Mouse (Mus musculus) telencephalon, adult 2 months (tissue): ENCODE measurements around the gene Emid1.
A peak's percentile ranks its signal among the peaks of the same experiment; 100 is the strongest.

Experiments
- DNase-seq: peaks from one replicate; pipeline ENCODE4 v3.0.0-alpha.2; 2011; ENCODE audit warnings: low read depth, low spot score

Emid1 gene

GRCm38 (mm10) chr11:5063561-5064281, 88.3 kb downstream of the Emid1 start:
- DNase-seq: no peak

- no peak for DNase-seq
These were observed 89.1 kb downstream of the Emid1 start for GRCm38 (mm10) chr11:5062860-5063505.

- DNase-seq: no peak
These were observed 89.7 kb downstream of the Emid1 start for GRCm38 (mm10) chr11:5062326-5062725.

- peak; percentile 69 for DNase-seq
These were observed 90.5 kb downstream of the Emid1 start for GRCm38 (mm10) chr11:5061413-5062139.

DNA sequence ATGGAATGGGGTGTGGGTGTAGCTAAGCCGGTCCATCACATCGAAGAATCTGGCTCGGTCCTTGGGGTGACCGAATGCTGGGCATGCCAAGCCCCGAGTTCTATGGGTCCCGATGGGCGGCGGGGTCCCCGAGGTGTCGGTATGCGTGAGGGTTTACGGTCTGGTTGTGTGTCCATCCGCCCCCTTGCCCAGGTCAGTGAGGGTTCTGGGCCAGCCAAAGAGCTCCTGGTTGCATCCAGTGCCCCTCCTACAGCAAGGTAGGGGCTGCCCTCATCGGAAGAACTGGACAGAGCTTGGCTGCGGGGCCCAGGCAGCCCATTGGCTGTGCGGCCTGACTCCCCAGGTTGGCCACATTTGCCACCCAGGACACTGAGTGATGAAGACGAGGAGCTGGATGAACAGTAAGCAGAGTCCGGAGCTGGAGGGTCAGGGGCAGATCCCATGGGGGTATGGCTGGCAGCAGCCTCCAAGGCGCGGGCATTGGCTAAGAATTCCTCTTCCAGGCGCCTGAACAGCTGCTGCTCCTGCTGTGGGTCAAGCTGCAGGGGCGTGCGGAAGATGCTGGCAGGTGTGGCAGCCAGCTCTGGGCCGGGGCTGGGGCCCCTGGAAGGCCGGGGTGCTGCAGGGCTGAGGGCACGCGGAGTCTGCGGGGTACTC, 91.2 kb downstream of the Emid1 start:
- DNase-seq: no peak

DNA sequence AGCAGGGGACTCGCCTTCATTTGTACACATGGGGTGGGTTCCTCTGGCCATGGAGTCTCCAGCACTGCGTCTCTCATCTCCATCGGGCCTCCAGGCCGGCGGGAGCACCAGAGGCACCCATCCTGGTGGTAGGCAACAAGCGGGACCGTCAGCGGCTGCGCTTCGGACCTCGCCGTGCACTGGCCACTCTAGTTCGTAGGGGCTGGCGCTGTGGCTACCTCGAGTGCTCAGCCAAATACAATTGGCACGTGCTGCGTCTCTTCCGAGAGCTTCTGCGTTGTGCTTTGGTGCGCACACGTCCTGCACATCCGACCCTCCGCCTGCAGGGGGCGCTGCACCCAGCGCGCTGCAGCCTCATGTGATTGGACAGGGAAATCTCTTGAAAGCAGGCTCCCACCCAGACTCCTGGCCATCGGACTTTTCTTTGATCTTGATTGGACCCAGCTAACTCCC, 92.3 kb downstream of the Emid1 start:
- DNase-seq: no peak

- DNase-seq: no peak
These were observed 92.8 kb downstream of the Emid1 start for GRCm38 (mm10) chr11:5059230-5059629.

- no peak for DNase-seq
These were observed 93.3 kb downstream of the Emid1 start for GRCm38 (mm10) chr11:5058783-5059182.

- DNase-seq: no peak
These were observed 94.0 kb downstream of the Emid1 start, which contains the start of gene Rasl10a for GRCm38 (mm10) chr11:5057856-5058641. Gene Rasl10a (plus strand): TSS chr11:5058128.

GRCm38 (mm10) chr11:5057541-5057855, 94.6 kb downstream of the Emid1 start:
- no peak for DNase-seq

DNA sequence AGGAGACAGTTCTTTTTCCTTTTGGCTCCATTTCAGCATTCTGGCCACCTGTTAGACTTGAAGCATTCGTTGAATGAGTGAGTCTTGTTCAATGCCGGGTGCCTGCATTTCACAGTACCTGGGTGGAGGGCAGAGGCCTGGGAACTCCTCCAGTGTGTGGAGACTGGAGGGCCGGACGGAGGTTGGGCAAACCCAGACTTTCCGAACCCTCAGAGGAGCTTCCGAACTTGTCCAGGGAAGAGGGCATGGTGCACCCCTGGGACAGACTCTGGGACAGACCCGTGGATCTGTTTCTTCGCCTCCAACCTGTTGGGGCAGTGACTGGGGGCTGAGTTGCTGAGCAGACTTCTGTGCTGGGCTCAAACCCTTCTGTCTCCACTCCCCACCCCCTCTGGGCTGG, 95.0 kb downstream of the Emid1 start:
- DNase-seq: no peak
